Mouse (Mus musculus) liver, embryonic 16.5 days (tissue): ENCODE measurements around the gene Sart3. TPM values are rescaled to one million over a fixed set of nuclear protein-coding genes. Genes with fewer than 3 reads are reported as not detected.

Experiments used
- ATAC-seq: fragments of 200-750 bp; cut with Nextera tagmentation; 2 replicates; pipeline ENCODE4 v1.8.0; 2017; ENCODE audit warnings: low read depth, mild to moderate bottlenecking, moderate number of reproducible peaks, moderate library complexity
- H3K27ac ChIP-seq: fragments of 300-500 bp; sonication (generic); 2 replicates; pipeline ENCODE4 v1.5.1; 2014; ENCODE audit warnings: mild to moderate bottlenecking, low read length
- H3K27me3 ChIP-seq: fragments of 300-500 bp; sonication (generic); 2 replicates; pipeline ENCODE4 v1.6.1; 2014; ENCODE audit warnings: low read depth, low read length, mixed read lengths; ENCODE audit not compliant: control insufficient read depth, insufficient read depth
- H3K36me3 ChIP-seq: fragments of 300-500 bp; sonication (generic); 2 replicates; pipeline ENCODE4 v1.6.1; 2014; ENCODE audit warnings: mild to moderate bottlenecking; ENCODE audit not compliant: control insufficient read depth, insufficient read depth
- H3K4me1 ChIP-seq: fragments of 300-500 bp; sonication (generic); 2 replicates; pipeline ENCODE4 v1.6.1; 2014; ENCODE audit warnings: low read depth, low read length, mixed read lengths; ENCODE audit not compliant: control insufficient read depth
- H3K4me2 ChIP-seq: fragments of 300-500 bp; sonication (generic); 2 replicates; pipeline ENCODE4 v1.6.1; 2014; ENCODE audit warnings: low read depth, low read length, mixed read lengths
- H3K4me3 ChIP-seq: fragments of 300-500 bp; sonication (generic); 2 replicates; pipeline ENCODE4 v1.5.1; 2014; ENCODE audit warnings: low read depth, mild to moderate bottlenecking, low read length
- H3K9ac ChIP-seq: fragments of 300-500 bp; sonication (generic); 2 replicates; pipeline ENCODE4 v1.6.1; 2014; ENCODE audit warnings: low read depth, low read length
- H3K9me3 ChIP-seq: fragments of 300-500 bp; sonication (generic); replicated peaks from 2 replicates; pipeline ENCODE4 v1.6.1; 2016; ENCODE audit warnings: low read length; ENCODE audit not compliant: control insufficient read depth
- WGBS: fragments of 180-500 bp; shearing (Covaris S2); extraction: QIAGEN DNeasy Blood & Tissue Kit; methylation state at CpG from one replicate; pipeline ENCODE4 v1.1.7; 2014; ENCODE audit not compliant: insufficient replicate concordance; 5-methylcytosine and 5-hydroxymethylcytosine counted together
- polyA plus RNA-seq: library from polyadenylated mRNA; unstranded; fragments of >200 nt; fragmentation: Nextera tagmentation; extraction: Ambion mirVana; gene quantifications from 2 replicates; pipeline ENCODE4 v1.2.1, GENCODE M21; 2015

Sart3 gene
- polyA plus RNA-seq, 1 experiment from 2014 or later = 13.9 TPM

DNA sequence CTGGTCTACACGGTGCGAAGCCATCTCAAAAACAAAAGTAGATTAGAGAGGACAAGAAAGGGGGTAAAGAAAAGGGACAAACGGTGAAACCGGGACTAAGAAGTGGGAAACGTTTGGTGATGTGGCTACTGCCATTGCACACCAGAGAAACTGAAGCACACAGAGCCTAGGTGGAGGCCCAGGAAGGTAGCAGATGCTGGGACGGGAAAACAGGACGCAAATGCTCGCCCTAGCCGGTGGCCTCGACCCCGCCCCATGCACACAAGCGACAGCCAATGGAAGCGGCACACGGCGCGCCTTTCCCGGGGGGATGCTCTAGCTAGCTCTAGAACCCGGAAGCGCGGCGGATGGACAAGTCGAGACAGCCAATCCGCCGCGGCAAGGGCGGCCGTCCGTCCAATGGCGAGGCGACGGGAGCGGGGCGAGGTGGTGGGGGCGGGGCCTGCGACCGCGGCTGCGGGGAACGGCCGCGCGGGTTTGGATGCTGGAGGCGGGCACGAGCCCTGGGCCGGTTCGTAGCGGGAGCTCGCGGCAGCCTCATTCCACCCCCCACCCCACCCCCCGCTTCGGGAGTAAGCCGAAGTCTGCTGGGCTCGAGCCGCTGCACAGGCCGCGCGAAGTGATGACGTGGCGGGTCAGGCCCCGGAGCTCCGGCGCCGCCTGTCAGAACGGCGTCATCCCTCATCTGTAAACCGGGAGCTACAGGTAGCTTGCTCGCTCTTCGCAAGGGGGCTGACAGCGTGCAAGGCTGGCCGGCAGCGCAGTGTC lies 36.8 kb downstream of the Sart3 start, which contains the start of gene Ficd:
Ficd (plus strand) TSS at position 459 of the 768 bp plus-strand sequence.
- Histone ChIP-seq H3K27me3 (no peaks in the 10 kb centered on the region), H3K27ac (peak within 1 kb of the TSS; percentile 93), H3K9ac (peak within 1 kb of the TSS; percentile 77), H3K36me3 (peaks cover 11% of the 10 kb centered on the region), H3K9me3 (no peaks in the 10 kb centered on the region), H3K4me2 (peak within 1 kb of the TSS; percentile 93), H3K4me1 (peaks cover 15% of the 10 kb centered on the region), H3K4me3 (peak within 1 kb of the TSS; percentile 80)
- ATAC-seq = peak; percentile 98
- 1% methylated on average over 68 of the region's 71 CpGs for WGBS

DNA sequence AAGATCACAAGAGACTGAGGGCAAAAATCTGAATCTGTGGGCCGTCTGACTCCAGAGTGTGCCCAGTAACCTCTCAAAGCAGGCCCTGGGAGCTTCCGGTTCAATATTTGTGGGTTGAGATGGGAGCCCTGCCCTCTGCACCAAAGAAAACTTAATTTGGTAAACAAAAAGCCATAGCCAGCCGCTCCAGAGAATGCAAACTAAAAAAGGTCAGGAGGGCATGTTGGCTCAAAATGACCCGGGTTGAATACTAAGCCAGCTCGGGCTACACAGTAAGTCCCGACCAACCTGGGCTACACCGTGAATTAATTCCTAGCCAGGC lies 37.3 kb downstream of the Sart3 start:
- Histone ChIP-seq H3K4me1 (peaks cover 15% of the 10 kb centered on the region), H3K9ac (peak overlapping the region; percentile 59), H3K4me3 (peak overlapping the region; percentile 80), H3K27ac (peak overlapping the region; percentile 93), H3K36me3 (peaks cover 11% of the 10 kb centered on the region), H3K27me3 (no peaks in the 10 kb centered on the region), H3K9me3 (no peaks in the 10 kb centered on the region), H3K4me2 (peak overlapping the region; percentile 84)
- WGBS = 25% methylated on average over 7 of the region's 7 CpGs
- peak; percentile 17 for ATAC-seq

DNA sequence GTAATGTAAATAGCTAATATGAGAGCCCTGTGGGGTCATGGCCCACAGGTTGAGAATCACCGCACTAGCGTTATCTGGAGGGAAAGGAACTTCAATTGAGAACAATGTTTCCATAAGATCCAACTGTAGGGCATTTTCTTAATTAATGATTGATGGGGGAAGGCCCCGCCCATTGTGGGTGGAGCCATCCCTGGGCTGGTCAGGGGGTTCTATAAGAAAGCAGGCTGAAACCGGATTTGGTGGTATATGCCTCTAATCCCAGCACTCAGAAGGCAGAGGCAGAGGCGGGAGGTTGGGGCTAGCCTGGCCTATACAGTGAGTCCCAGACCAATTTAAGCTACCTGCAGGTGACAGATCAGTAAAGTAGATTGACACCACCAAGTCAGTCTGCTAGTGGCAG lies 37.9 kb downstream of the Sart3 start:
- H3K9ac ChIP-seq = no peak overlapping the region
- H3K4me2 ChIP-seq = no peak overlapping the region
- ATAC-seq = no peak
- 66% methylated on average over 5 of the region's 5 CpGs for WGBS
- peaks cover 15% of the 10 kb centered on the region for H3K4me1 ChIP-seq
- no peaks in the 10 kb centered on the region for H3K27me3 ChIP-seq
- no peaks in the 10 kb centered on the region for H3K9me3 ChIP-seq
- peaks cover 11% of the 10 kb centered on the region for H3K36me3 ChIP-seq
- no peak overlapping the region for H3K4me3 ChIP-seq
- peak overlapping the region; percentile 93; the same call in 1 of the 2 replicates for H3K27ac ChIP-seq

DNA sequence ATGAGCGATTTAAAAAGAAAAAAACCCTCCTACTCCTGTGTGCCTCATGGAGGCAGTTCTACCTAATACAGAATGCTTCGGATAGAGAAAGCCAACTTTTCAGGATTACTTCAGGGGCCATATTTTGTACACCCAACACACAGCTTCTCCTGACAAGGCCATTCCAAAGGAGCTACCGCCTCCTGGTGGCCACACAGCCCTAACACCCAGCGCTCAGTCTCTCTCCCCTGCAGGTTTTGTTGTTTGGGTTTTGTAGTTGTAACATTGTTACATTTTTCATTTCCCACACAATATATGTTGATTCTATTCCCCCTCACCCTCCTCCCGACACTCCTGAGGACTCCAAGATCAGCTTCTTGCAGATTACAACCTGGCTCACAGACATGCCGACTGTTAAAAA lies 40.1 kb downstream of the Sart3 start:
- Histone ChIP-seq H3K4me3 (no peak overlapping the region), H3K9ac (no peak overlapping the region), H3K4me2 (no peak overlapping the region), H3K27me3 (no peaks in the 10 kb centered on the region), H3K27ac (no peak overlapping the region), H3K9me3 (no peaks in the 10 kb centered on the region), H3K4me1 (peaks cover 15% of the 10 kb centered on the region), H3K36me3 (no peaks in the 10 kb centered on the region)
- ATAC-seq = no peak
- 27% methylated on average over 6 of the region's 6 CpGs for WGBS

DNA sequence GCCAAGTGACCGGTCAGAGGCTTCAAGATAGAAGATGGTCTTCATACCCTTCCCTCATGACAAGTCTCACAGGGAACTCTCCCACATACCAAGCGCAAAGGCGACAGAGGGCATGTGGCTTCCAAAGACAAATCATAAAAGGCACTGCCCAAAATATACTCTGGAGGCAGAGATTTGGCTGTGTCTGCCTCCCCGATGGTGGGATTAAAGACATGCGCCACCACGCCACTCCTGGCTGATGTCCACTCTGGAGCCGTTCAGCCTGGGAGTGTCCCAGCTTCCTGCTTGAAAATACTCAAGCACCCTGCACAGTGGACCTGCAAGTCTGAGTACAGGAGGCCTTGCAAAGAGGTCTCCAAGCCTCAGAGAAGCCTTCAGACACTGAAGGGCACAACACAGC lies 41.1 kb downstream of the Sart3 start:
- WGBS = 70% methylated on average over 7 of the region's 7 CpGs
- Histone ChIP-seq H3K4me2 (no peak overlapping the region), H3K36me3 (no peaks in the 10 kb centered on the region), H3K27ac (no peak overlapping the region), H3K4me3 (no peak overlapping the region), H3K9ac (no peak overlapping the region), H3K27me3 (no peaks in the 10 kb centered on the region), H3K4me1 (peaks cover 7% of the 10 kb centered on the region), H3K9me3 (no peaks in the 10 kb centered on the region)
- no peak for ATAC-seq

DNA sequence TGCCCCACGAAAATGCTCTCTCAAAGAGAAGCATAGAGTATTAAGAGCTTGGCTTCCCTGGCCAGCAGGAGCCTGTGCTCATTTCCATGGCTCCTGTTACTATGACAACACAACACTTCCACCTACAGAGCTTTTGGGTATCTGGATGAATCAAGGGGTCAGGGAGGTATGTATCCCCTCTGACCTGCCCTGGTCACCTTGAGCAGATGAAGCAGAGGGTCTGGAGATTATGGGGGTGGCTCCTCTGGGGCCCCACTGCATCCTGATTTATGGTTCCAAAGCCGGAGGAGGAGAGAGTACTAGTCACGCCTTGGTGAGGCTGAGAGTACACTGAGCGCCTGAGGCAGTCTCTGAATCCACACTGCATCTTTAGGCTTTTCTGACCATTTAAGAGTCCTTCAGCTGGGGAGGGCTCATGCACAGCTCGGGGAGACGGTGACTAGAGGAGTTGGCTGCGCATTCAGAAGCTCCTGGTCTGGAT lies 41.6 kb downstream of the Sart3 start:
- Histone ChIP-seq H3K4me1 (peaks cover 7% of the 10 kb centered on the region), H3K27ac (no peak overlapping the region), H3K27me3 (no peaks in the 10 kb centered on the region), H3K9me3 (no peaks in the 10 kb centered on the region), H3K36me3 (no peaks in the 10 kb centered on the region), H3K9ac (no peak overlapping the region), H3K4me2 (no peak overlapping the region), H3K4me3 (no peak overlapping the region)
- no peak for ATAC-seq
- 55% methylated on average over 7 of the region's 7 CpGs for WGBS

DNA sequence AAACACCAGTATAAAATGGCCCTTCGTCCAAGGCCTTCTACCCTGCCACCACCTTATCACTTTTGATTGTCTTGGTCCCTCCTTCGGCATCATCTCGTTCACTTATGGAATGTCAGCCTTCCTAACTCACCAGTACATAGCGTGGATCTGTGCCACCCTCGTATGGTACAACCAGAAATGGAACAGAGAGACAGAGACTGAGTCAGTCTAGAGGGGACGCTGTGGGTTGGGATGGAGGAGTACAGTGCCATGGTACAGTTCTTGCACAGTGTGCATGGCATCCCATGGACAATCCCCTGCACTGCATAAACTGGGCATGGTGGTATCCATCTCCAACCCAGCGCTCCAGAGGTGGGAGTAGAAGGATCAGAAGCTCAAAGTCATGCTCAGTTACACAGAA lies 43.6 kb downstream of the Sart3 start:
- H3K4me2 ChIP-seq = no peak overlapping the region
- H3K4me3 ChIP-seq = no peak overlapping the region
- no peaks in the 10 kb centered on the region for H3K27me3 ChIP-seq
- no peaks in the 10 kb centered on the region for H3K9me3 ChIP-seq
- H3K36me3 ChIP-seq = no peaks in the 10 kb centered on the region
- ATAC-seq = no peak
- H3K9ac ChIP-seq = no peak overlapping the region
- no peaks in the 10 kb centered on the region for H3K4me1 ChIP-seq
- no peak overlapping the region for H3K27ac ChIP-seq
- 70% methylated on average over 7 of the region's 7 CpGs for WGBS

DNA sequence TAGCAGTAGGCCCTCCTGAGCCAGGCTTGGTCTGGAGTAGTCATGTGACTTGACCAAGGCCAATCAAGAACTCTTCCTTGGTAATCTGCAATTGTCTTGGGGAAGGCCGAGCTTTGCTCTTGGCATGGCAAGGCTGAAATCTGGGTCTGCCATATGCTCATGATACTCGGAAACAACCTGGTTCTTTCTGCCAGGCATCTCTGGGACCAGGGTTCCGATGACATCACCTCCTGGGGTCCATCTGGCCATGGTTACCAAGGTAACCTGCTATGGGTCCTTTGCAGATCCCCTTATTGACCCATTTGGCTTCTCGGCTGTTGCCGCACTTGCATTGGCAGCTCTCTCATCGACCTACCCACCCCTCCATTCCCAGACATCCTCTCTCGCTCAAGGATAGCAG lies 44.3 kb downstream of the Sart3 start:
- Histone ChIP-seq H3K4me3 (no peak overlapping the region), H3K4me2 (no peak overlapping the region), H3K27me3 (no peaks in the 10 kb centered on the region), H3K4me1 (no peaks in the 10 kb centered on the region), H3K27ac (no peak overlapping the region), H3K36me3 (no peaks in the 10 kb centered on the region), H3K9me3 (no peaks in the 10 kb centered on the region), H3K9ac (no peak overlapping the region)
- 71% methylated on average over 7 of the region's 7 CpGs for WGBS
- no peak for ATAC-seq

DNA sequence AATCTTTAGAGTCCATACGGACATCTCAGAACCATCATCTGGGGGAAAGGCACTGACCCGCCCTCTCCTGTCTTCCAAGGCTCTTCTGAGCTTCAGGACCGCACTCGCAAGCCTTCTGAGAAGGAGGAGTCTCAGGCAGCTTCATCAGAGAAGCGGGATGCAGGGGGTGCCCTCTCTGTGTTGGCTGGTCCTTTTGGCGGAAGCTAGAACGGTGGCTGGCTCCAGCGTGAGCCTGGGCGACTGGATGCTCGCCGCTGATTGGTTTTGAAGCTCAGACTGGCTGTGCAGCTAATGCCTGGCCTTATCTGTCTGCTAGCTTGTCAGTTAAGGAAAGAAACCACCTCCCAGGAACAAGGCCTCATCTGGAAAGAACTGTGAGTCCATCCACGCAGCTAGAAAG lies 45.1 kb downstream of the Sart3 start:
- H3K9me3 ChIP-seq = no peaks in the 10 kb centered on the region
- 50% methylated on average over 12 of the region's 12 CpGs for WGBS
- H3K4me2 ChIP-seq = no peak overlapping the region
- H3K9ac ChIP-seq = no peak overlapping the region
- H3K27me3 ChIP-seq = no peaks in the 10 kb centered on the region
- H3K4me3 ChIP-seq = no peak overlapping the region
- ATAC-seq = no peak
- no peaks in the 10 kb centered on the region for H3K36me3 ChIP-seq
- H3K4me1 ChIP-seq = no peaks in the 10 kb centered on the region
- no peak overlapping the region for H3K27ac ChIP-seq
